Mouse (Mus musculus): ENCODE measurements around the gene Arf6.
"Not testable (repeated sequence)": the region's sequence is repeated elsewhere in the genome, so short reads cannot be mapped to it uniquely, and the experiment has no call there.

The Arf6 gene

GRCm38 (mm10) chr12:69373850-69374766 lies 2.2 kb downstream of the Arf6 start:
- DNase-seq (ENCODE audit: low spot score): no peak

GRCm38 (mm10) chr12:69376132-69376531 lies 4.2 kb downstream of the Arf6 start:
- no peak for DNase-seq (ENCODE audit: low spot score)

- no peak for DNase-seq (ENCODE audit: low spot score)
These were observed 5.2 kb downstream of the Arf6 start for GRCm38 (mm10) chr12:69377188-69377587.

- not testable (repeated sequence) for DNase-seq (ENCODE audit: low spot score)
These were observed 5.7 kb downstream of the Arf6 start for GRCm38 (mm10) chr12:69377636-69378035.

GRCm38 (mm10) chr12:69378558-69379454 lies 6.9 kb downstream of the Arf6 start:
- DNase-seq (ENCODE audit: low spot score): no peak

- no peak for DNase-seq (ENCODE audit: low spot score)
These were observed 10.9 kb downstream of the Arf6 start for GRCm38 (mm10) chr12:69382880-69383279.

GRCm38 (mm10) chr12:69384606-69385005 lies 12.7 kb downstream of the Arf6 start:
- DNase-seq (ENCODE audit: low spot score): no peak

GRCm38 (mm10) chr12:69385542-69386280 lies 13.8 kb downstream of the Arf6 start:
- DNase-seq (ENCODE audit: low spot score): no peak

GRCm38 (mm10) chr12:69386281-69386732 lies 14.4 kb downstream of the Arf6 start:
- not testable (repeated sequence) for DNase-seq (ENCODE audit: low spot score)

- no peak for DNase-seq (ENCODE audit: low spot score)
These were observed 16.4 kb downstream of the Arf6 start for GRCm38 (mm10) chr12:69388321-69388869.

- no peak for DNase-seq (ENCODE audit: low spot score)
These were observed 17.5 kb downstream of the Arf6 start for GRCm38 (mm10) chr12:69389273-69389938.

GRCm38 (mm10) chr12:69390000-69390698 lies 18.2 kb downstream of the Arf6 start:
- DNase-seq (ENCODE audit: low spot score): no peak

- no peak for DNase-seq (ENCODE audit: low spot score)
These were observed 21.1 kb downstream of the Arf6 start for GRCm38 (mm10) chr12:69393076-69393475.

- DNase-seq (ENCODE audit: low spot score): no peak
These were observed 22.5 kb downstream of the Arf6 start for GRCm38 (mm10) chr12:69394456-69394855.

- DNase-seq (ENCODE audit: low spot score): no peak
These were observed 28.4 kb downstream of the Arf6 start for GRCm38 (mm10) chr12:69400367-69400766.

GRCm38 (mm10) chr12:69400871-69401286 lies 28.9 kb downstream of the Arf6 start:
- DNase-seq (ENCODE audit: low spot score): no peak

GRCm38 (mm10) chr12:69402100-69402499 lies 30.1 kb downstream of the Arf6 start:
- no peak for DNase-seq (ENCODE audit: low spot score)

- no peak for DNase-seq (ENCODE audit: low spot score)
These were observed 30.7 kb downstream of the Arf6 start for GRCm38 (mm10) chr12:69402594-69403167.

GRCm38 (mm10) chr12:69410767-69411166 lies 38.8 kb downstream of the Arf6 start:
- no peak for DNase-seq (ENCODE audit: low spot score)

GRCm38 (mm10) chr12:69411936-69412335 lies 40.0 kb downstream of the Arf6 start:
- DNase-seq (ENCODE audit: low spot score): no peak
